Mouse (Mus musculus) intestine, postnatal 0 days (tissue): ENCODE measurements at regions not wholly inside any gene's neighbourhood (a gene's known extent, or its start where the extent isn't known, plus 50 kb on each side); places are given as distances from the start of the nearest gene placed in this dataset.
A peak's percentile ranks its signal among the peaks of the same experiment; 100 is the strongest.

Source experiments
- ATAC-seq: fragments of 200-750 bp; cut with Nextera tagmentation; 2 replicates; pipeline ENCODE4 v1.8.0; 2017; ENCODE audit warnings: mild to moderate bottlenecking, moderate TSS enrichment, moderate library complexity
- H3K27ac ChIP-seq: fragments of 300-500 bp; sonication (generic); 2 replicates; pipeline ENCODE4 v1.5.1; 2014; ENCODE audit warnings: mild to moderate bottlenecking, low read depth, low read length, moderate library complexity
- H3K27me3 ChIP-seq: fragments of 300-500 bp; sonication (generic); replicated peaks from 2 replicates; pipeline ENCODE4 v1.6.1; 2014; ENCODE audit warnings: low read length, mixed read lengths; ENCODE audit not compliant: control insufficient read depth, insufficient read depth
- H3K36me3 ChIP-seq: fragments of 300-500 bp; sonication (generic); 2 replicates; pipeline ENCODE4 v1.6.1; 2014; ENCODE audit warnings: mild to moderate bottlenecking, moderate library complexity; ENCODE audit not compliant: control insufficient read depth, insufficient read depth
- H3K4me1 ChIP-seq: fragments of 300-500 bp; sonication (generic); replicated peaks from 2 replicates; pipeline ENCODE4 v1.6.1; 2014; ENCODE audit warnings: antibody characterized with exemption, low read length, mixed read lengths; ENCODE audit not compliant: control insufficient read depth, insufficient read depth
- H3K4me2 ChIP-seq: fragments of 300-500 bp; sonication (generic); replicated peaks from 2 replicates; pipeline ENCODE4 v1.6.1; 2014; ENCODE audit warnings: low read depth, mild to moderate bottlenecking, moderate library complexity
- H3K4me3 ChIP-seq: fragments of 300-500 bp; sonication (generic); 2 replicates; pipeline ENCODE4 v1.5.1; 2014; ENCODE audit warnings: low read depth, low read length
- H3K9ac ChIP-seq: fragments of 300-500 bp; sonication (generic); 2 replicates; pipeline ENCODE4 v1.6.1; 2014; ENCODE audit warnings: mild to moderate bottlenecking, low read depth, low read length
- H3K9me3 ChIP-seq: fragments of 300-500 bp; sonication (generic); 2 replicates; pipeline ENCODE4 v1.6.1; 2016; ENCODE audit warnings: mixed run types; ENCODE audit not compliant: control insufficient read depth
- CTCF ChIP-seq: sonication (generic); IDR thresholded peaks from 2 replicates; pipeline ENCODE4 v1.5.1; 2016; ENCODE audit warnings: low read depth, mild to moderate bottlenecking, control low read depth, antibody characterized with exemption, moderate library complexity
- WGBS: fragments of 180-500 bp; shearing (Covaris S2); extraction: QIAGEN DNeasy Blood & Tissue Kit; methylation state at CpG from one replicate; pipeline ENCODE4 v1.1.7; 2014; 5-methylcytosine and 5-hydroxymethylcytosine counted together

DNA sequence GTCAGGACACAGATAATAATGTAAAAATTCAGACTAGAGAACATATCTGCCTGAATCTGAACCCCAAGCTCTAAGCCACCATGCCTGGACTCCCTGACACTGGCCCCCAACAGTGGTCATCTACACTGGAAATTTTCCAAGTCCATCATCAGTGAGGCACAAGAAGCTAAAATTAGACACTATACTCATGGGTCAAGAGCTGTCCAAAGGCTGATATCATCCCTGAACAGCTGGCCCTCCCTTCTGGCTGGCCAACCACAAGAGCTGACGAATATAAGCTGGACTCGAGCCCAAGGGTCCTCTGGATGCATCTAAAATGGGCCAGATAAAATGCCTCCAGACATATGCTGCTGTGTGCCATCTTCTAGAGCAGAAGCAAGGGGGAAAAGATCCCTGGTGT is 298.5 kb upstream of the Ppargc1a start:
- TF ChIP-seq CTCF = no peak
- H3K9me3 ChIP-seq = no peaks in the 10 kb centered on the region
- no peak overlapping the region for H3K4me2 ChIP-seq
- H3K27ac ChIP-seq = no peak overlapping the region
- H3K36me3 ChIP-seq = no peaks in the 10 kb centered on the region
- H3K4me3 ChIP-seq = no peak overlapping the region
- H3K27me3 ChIP-seq = no peaks in the 10 kb centered on the region
- ATAC-seq = no peak
- no peak overlapping the region for H3K9ac ChIP-seq
- WGBS = 54% methylated on average over 2 of the region's 2 CpGs
- no peaks in the 10 kb centered on the region for H3K4me1 ChIP-seq

DNA sequence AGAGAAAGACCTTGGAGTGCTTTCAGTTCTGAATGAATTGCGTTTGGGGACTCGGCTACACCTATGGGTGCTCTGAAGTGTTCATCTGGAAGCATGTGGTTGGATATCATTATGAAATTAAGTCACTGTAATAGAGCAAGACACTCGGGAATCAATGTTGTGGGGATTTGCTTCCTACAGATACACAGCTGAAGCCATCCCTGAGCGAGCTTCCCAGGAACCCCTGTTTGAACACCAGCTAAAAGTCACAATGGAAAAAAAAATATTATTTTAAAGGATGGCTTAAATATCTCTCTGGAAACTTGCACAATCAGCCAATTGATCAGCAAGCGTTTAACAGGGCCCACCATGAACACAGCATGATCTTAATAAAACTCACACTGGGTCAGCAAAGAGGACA is 293.0 kb upstream of the Ppargc1a start:
- no peaks in the 10 kb centered on the region for H3K27me3 ChIP-seq
- no peaks in the 10 kb centered on the region for H3K36me3 ChIP-seq
- no peak for TF ChIP-seq CTCF
- no peak for ATAC-seq
- H3K4me3 ChIP-seq = no peak overlapping the region
- H3K9me3 ChIP-seq = no peaks in the 10 kb centered on the region
- no peak overlapping the region for H3K4me2 ChIP-seq
- 82% methylated on average over 5 of the region's 5 CpGs for whole genome bisulfite sequencing
- H3K27ac ChIP-seq = no peak overlapping the region
- H3K4me1 ChIP-seq = no peaks in the 10 kb centered on the region
- no peak overlapping the region for H3K9ac ChIP-seq

DNA sequence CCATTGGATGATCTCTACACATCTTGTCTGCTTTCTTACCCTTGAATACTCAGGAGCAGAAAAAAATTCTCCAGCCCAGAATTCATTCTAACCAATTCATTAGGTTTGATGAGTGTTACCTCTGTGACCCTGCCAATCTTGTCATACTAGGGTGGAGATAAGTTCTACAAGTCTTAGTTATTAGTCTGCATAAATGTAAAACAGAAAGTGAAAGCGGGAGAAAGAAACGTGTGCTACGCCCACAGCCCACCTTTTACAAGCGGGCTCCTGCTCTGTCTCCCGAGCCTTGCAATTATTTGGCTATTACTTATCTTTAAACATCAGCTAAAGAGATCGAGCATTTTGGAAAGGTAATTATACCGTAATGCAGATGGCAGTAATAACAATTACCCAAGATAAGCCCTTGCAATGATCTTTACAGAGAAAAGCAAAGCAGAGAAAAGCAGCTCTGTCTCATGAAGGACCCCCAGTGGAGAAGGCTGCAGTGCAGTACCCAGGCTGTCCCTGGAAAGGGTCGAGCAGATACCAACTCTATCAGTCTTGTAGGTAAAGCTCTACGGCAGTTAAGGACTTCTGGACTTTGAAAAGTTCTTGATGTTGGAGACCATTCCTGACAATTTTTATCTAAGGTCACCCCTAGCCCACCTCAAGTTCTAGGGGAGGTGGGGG is 286.1 kb upstream of the Ppargc1a start:
- no peak for ATAC-seq
- no peaks in the 10 kb centered on the region for H3K4me1 ChIP-seq
- H3K9ac ChIP-seq = no peak overlapping the region
- H3K9me3 ChIP-seq = no peaks in the 10 kb centered on the region
- H3K27me3 ChIP-seq = no peaks in the 10 kb centered on the region
- 30% methylated on average over 9 of the region's 9 CpGs for WGBS
- H3K36me3 ChIP-seq = no peaks in the 10 kb centered on the region
- peak; percentile 26; the same call in 1 of the 2 replicates for TF ChIP-seq CTCF
- H3K4me3 ChIP-seq = peak overlapping the region; percentile 17; the same call in 1 of the 2 replicates
- H3K4me2 ChIP-seq = peak overlapping the region; percentile 52
- H3K27ac ChIP-seq = no peak overlapping the region

DNA sequence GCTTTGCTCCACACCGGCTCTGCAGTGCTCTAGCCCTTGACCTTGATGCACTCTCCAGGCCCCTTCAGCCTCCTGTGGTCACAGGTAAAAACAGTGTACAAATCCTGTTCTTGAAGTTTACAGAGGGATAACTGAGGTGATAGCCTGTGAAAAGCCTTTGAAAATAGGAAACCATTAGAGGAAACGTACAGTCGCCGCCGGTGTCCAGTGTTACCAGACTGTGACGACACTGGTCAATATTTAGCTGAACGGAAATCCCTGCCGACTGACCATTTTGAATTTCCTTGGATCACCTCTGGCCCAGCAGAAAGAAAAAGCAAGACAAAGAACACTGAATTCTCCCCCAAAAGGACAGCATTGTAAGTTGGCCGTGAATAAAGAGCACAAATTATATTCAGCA is 282.6 kb upstream of the Ppargc1a start:
- H3K4me2 ChIP-seq = no peak overlapping the region
- no peaks in the 10 kb centered on the region for H3K27me3 ChIP-seq
- 72% methylated on average over 9 of the region's 9 CpGs for WGBS
- H3K9me3 ChIP-seq = no peaks in the 10 kb centered on the region
- no peak for TF ChIP-seq CTCF
- H3K36me3 ChIP-seq = no peaks in the 10 kb centered on the region
- H3K9ac ChIP-seq = no peak overlapping the region
- no peak overlapping the region for H3K27ac ChIP-seq
- H3K4me3 ChIP-seq = no peak overlapping the region
- ATAC-seq = no peak
- H3K4me1 ChIP-seq = no peaks in the 10 kb centered on the region

DNA sequence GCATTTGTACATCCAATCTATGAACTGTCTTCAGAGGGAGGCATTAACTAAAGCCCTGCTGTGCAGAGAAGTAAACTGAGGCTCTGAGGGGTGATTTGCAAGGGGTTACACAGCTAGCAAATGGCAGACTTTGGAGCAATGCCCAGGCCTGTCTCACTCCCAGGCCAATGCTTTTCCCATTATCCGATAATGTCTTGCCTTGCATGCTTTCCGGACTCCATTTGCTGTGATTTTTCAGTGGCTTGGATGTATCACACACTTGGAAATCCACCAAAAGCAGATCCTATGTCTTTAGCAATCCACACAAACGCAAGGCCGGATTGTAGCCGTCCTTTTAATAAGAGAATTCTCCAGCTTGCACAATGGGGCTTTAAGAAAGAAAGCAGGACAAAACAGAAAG is 281.7 kb upstream of the Ppargc1a start:
- WGBS = 78% methylated on average over 5 of the region's 5 CpGs
- H3K27ac ChIP-seq = no peak overlapping the region
- H3K27me3 ChIP-seq = no peaks in the 10 kb centered on the region

DNA sequence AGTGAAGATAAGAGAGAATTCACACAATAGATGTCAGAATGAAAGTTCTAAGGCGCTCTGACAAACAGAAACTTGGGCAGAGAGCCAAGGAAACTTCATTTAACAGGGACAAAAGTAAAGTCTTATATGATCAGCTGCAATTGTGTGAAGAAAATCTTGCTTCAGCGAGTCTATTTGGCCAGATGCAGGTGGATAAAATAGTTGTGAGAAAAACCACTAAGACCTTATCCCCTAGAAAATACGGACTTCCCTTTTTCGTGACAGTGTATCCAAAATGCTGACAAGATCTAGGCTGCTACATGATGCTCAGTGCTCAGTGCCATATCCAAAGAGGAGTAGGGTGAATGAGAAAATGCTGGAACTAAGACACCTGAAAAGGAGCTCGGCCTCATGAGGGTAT is 274.7 kb upstream of the Ppargc1a start:
- TF ChIP-seq CTCF = no peak
- ATAC-seq = no peak
- Histone ChIP-seq H3K27me3 (no peaks in the 10 kb centered on the region), H3K9ac (no peak overlapping the region), H3K36me3 (no peaks in the 10 kb centered on the region), H3K4me3 (no peak overlapping the region), H3K4me1 (no peaks in the 10 kb centered on the region), H3K27ac (no peak overlapping the region), H3K9me3 (no peaks in the 10 kb centered on the region), H3K4me2 (no peak overlapping the region)
- WGBS = 74% methylated on average over 5 of the region's 5 CpGs

More for the DNA sequence above, 281.7 kb upstream of the Ppargc1a start:
- H3K4me1 ChIP-seq = no peaks in the 10 kb centered on the region
- no peak for ATAC-seq
- no peak overlapping the region for H3K9ac ChIP-seq
- no peaks in the 10 kb centered on the region for H3K36me3 ChIP-seq
- no peak overlapping the region for H3K4me2 ChIP-seq
- TF ChIP-seq CTCF = no peak
- no peaks in the 10 kb centered on the region for H3K9me3 ChIP-seq
- H3K4me3 ChIP-seq = no peak overlapping the region

DNA sequence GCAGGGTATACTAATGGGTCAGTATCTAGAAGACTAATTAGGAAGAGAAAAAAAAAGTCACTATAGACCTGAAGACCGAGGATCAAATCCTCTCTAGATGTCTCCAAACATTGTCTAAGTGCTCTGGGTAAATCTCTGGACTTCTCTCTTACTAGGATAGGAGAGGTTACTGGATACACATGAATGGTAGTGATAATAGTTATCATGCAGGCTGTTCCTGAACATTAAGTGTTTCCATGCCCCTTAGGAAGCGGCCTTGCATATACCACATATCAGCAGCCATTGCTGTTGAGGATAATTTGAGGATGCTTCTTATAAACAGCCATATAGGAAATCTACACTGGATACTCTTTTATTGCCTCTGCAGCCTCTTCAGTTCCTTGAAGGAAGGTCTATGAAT is 274.2 kb upstream of the Ppargc1a start:
- Histone ChIP-seq H3K27ac (no peak overlapping the region), H3K9ac (no peak overlapping the region), H3K4me1 (no peaks in the 10 kb centered on the region), H3K4me3 (no peak overlapping the region), H3K36me3 (no peaks in the 10 kb centered on the region), H3K27me3 (no peaks in the 10 kb centered on the region), H3K9me3 (no peaks in the 10 kb centered on the region), H3K4me2 (no peak overlapping the region)
- ATAC-seq = no peak
- WGBS = 82% methylated on average over 2 of the region's 2 CpGs
- TF ChIP-seq CTCF = no peak
